Mouse (Mus musculus): ENCODE data around the gene Asb4. TPM values are rescaled to one million over a fixed set of nuclear protein-coding genes. Genes with fewer than 3 reads are reported as not detected.

Gene Asb4
- polyA plus RNA-seq, 1 experiment from 2014 or later = 58.4 TPM

- Histone ChIP-seq H3K27ac (ENCODE audit: low read depth, low read length) (no peak overlapping the region), H3K9me3 (replicated peaks; ENCODE audit: control insufficient read depth, low read length) (no peaks in the 10 kb centered on the region), H3K36me3 (ENCODE audit: control insufficient read depth, insufficient read depth, low read length) (no peaks in the 10 kb centered on the region), H3K27me3 (ENCODE audit: control insufficient read depth, insufficient read depth, low read length) (no peaks in the 10 kb centered on the region), H3K4me2 (no peak overlapping the region), H3K9ac (ENCODE audit: low read depth, low read length) (no peak overlapping the region), H3K4me3 (ENCODE audit: low read depth, low read length) (no peak overlapping the region), H3K4me1 (ENCODE audit: control insufficient read depth, insufficient read depth, low read length) (no peaks in the 10 kb centered on the region)
- WGBS (ENCODE audit: insufficient replicate concordance) = 89% methylated on average over 2 of the region's 2 CpGs
- no peak for ATAC-seq (replicated peaks; ENCODE audit: insufficient number of reproducible peaks, low FRiP score, low TSS enrichment)
Observed at GRCm38 (mm10) chr6:5472692-5473091, 89.5 kb downstream of the Asb4 start.

- Histone ChIP-seq H3K9me3 (replicated peaks; ENCODE audit: control insufficient read depth, low read length) (no peaks in the 10 kb centered on the region), H3K36me3 (ENCODE audit: control insufficient read depth, insufficient read depth, low read length) (no peaks in the 10 kb centered on the region), H3K9ac (ENCODE audit: low read depth, low read length) (no peak overlapping the region), H3K4me3 (ENCODE audit: low read depth, low read length) (no peak overlapping the region), H3K4me1 (ENCODE audit: control insufficient read depth, insufficient read depth, low read length) (no peaks in the 10 kb centered on the region), H3K27me3 (ENCODE audit: control insufficient read depth, insufficient read depth, low read length) (no peaks in the 10 kb centered on the region), H3K4me2 (no peak overlapping the region), H3K27ac (ENCODE audit: low read depth, low read length) (no peak overlapping the region)
- no peak for ATAC-seq (replicated peaks; ENCODE audit: insufficient number of reproducible peaks, low FRiP score, low TSS enrichment)
- 52% methylated on average over 1 of the region's 1 CpGs for WGBS (ENCODE audit: insufficient replicate concordance)
Observed at GRCm38 (mm10) chr6:5474021-5474420, 90.8 kb downstream of the Asb4 start.

GRCm38 (mm10) chr6:5481066-5481465 lies 97.9 kb downstream of the Asb4 start:
- no peak overlapping the region for H3K27ac ChIP-seq (ENCODE audit: low read depth, low read length)
- H3K27me3 ChIP-seq (ENCODE audit: control insufficient read depth, insufficient read depth, low read length) = no peaks in the 10 kb centered on the region
- no peak overlapping the region for H3K4me2 ChIP-seq
- peaks cover 6% of the 10 kb centered on the region for H3K36me3 ChIP-seq (ENCODE audit: control insufficient read depth, insufficient read depth, low read length)
- WGBS (ENCODE audit: insufficient replicate concordance) = 82% methylated on average over 2 of the region's 2 CpGs
- H3K4me1 ChIP-seq (ENCODE audit: control insufficient read depth, insufficient read depth, low read length) = no peaks in the 10 kb centered on the region
- H3K9me3 ChIP-seq (replicated peaks; ENCODE audit: control insufficient read depth, low read length) = no peaks in the 10 kb centered on the region
- no peak overlapping the region for H3K4me3 ChIP-seq (ENCODE audit: low read depth, low read length)
- H3K9ac ChIP-seq (ENCODE audit: low read depth, low read length) = no peak overlapping the region
- ATAC-seq (replicated peaks; ENCODE audit: insufficient number of reproducible peaks, low FRiP score, low TSS enrichment) = no peak

GRCm38 (mm10) chr6:5482270-5482783 lies 99.1 kb downstream of the Asb4 start:
- no peak for ATAC-seq (replicated peaks; ENCODE audit: insufficient number of reproducible peaks, low FRiP score, low TSS enrichment)
- H3K4me3 ChIP-seq (ENCODE audit: low read depth, low read length) = no peak overlapping the region
- 65% methylated on average over 3 of the region's 3 CpGs for WGBS (ENCODE audit: insufficient replicate concordance)
- H3K9ac ChIP-seq (ENCODE audit: low read depth, low read length) = no peak overlapping the region
- H3K9me3 ChIP-seq (replicated peaks; ENCODE audit: control insufficient read depth, low read length) = no peaks in the 10 kb centered on the region
- H3K27me3 ChIP-seq (ENCODE audit: control insufficient read depth, insufficient read depth, low read length) = no peaks in the 10 kb centered on the region
- no peak overlapping the region for H3K27ac ChIP-seq (ENCODE audit: low read depth, low read length)
- no peaks in the 10 kb centered on the region for H3K4me1 ChIP-seq (ENCODE audit: control insufficient read depth, insufficient read depth, low read length)
- no peak overlapping the region for H3K4me2 ChIP-seq
- H3K36me3 ChIP-seq (ENCODE audit: control insufficient read depth, insufficient read depth, low read length) = peaks cover 14% of the 10 kb centered on the region

Other genes with a start within 250 kb of the Asb4 start
- gene Pon1, start 189.4 kb upstream of the Asb4 start, polyA plus RNA-seq (2014; fragmentation: Nextera tagmentation; extraction: Ambion mirVana) = 0.10 TPM in 1 of 2 replicates, not detected in the other
- gene Pon3, start 127.1 kb upstream of the Asb4 start, polyA plus RNA-seq (2014; fragmentation: Nextera tagmentation; extraction: Ambion mirVana) = 32.0 and 35.2 TPM in 2 replicates
- gene Pon2, start 84.9 kb upstream of the Asb4 start, polyA plus RNA-seq (2014; fragmentation: Nextera tagmentation; extraction: Ambion mirVana) = 34.6 and 38.7 TPM in 2 replicates
- 18.1 and 18.6 TPM in 2 replicates for gene Pdk4, start 112.9 kb downstream of the Asb4 start, polyA plus RNA-seq (2014; fragmentation: Nextera tagmentation; extraction: Ambion mirVana)

All from heart, embryonic 11.5 days (tissue).